Mouse (Mus musculus) spleen, postnatal 36 days (tissue): ENCODE results near the gene Tmem190.
"Not testable (repeated sequence)": the region's sequence is repeated elsewhere in the genome, so short reads cannot be mapped to it uniquely, and the experiment has no call there.

Source experiments
- DNase-seq, 2 experiments: peaks; one replicate each; pipeline ENCODE4 v3.0.0; 2022; ENCODE audit warnings: low spot score in 2 of 2, mixed read lengths in 1 of 2

The Tmem190 gene

GRCm38 (mm10) chr7:4776131-4776530, 6.6 kb upstream of the Tmem190 start:
- no peak for DNase-seq

DNA sequence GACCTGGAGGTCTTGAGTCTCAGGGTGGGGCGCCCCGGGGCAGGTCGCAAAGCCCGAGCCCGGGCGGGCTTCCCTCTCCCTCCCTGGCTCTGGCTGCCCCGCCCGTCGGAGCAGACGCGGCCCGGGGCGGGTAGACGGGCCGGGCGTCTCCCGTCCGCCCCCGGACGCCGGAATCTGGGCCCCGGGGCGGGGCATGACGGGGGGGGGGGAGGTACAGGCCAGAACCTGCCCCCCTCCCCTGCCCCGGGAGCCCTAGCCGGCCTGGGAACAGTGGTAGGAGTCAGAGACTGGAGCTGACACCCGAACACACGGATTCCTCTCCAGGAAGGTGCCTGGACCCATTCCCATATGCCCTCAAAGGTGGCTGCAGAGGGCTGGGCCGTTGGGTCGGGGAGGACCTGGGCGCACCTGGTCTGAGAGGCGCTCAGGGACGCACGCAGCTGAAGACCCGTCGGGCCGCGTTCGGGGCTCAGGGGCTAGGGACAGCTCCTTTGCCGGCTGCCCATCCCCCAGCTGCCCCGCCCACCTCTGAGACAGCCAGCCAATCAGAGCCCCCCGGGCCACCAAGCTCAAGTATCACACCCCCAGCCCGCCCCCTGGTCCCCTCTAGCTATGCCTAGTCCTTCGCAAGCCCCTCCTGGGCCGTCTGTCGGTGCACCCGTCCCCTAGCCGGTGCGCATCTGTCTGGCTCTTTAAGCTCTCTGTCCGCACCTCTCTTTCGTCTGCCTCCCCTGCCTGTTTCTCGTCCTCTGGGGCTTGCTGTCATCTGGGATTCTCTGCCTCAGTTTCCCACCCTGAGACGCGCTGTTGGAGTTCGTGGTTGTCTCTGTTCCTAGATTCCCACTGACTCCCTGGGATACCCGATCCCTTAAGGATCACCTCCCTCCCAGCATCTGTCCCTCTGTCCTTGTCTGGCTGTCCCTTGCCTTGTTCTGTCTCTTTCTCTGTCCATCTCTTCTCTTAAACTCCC, 5.6 kb upstream of the Tmem190 start:
- no peak for DNase-seq

GRCm38 (mm10) chr7:4777851-4778637, 4.7 kb upstream of the Tmem190 start:
- DNase-seq: no peak

- no peak for DNase-seq
These were observed 2.8 kb upstream of the Tmem190 start for GRCm38 (mm10) chr7:4779921-4780320.

DNA sequence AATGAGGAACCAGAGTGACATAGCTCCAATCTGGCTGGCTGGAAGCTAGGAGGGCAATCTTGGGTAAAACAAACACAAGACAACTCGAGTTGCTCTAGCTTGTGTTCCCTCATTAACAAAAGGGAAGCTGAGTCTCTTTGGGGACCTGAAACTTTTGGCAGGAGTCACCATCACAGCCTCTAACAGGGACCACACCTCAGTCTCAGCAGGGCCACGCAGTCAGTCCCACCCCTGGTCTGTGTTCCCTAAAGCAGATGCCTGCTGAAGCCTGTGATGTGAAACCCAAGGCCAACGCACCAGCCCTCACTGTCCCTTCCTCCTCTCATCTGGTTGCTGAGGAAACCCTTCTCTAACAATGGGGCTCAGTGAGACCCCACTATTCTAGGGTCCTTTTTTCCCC, 607 bp upstream of the Tmem190 start:
- no peak for DNase-seq

DNA sequence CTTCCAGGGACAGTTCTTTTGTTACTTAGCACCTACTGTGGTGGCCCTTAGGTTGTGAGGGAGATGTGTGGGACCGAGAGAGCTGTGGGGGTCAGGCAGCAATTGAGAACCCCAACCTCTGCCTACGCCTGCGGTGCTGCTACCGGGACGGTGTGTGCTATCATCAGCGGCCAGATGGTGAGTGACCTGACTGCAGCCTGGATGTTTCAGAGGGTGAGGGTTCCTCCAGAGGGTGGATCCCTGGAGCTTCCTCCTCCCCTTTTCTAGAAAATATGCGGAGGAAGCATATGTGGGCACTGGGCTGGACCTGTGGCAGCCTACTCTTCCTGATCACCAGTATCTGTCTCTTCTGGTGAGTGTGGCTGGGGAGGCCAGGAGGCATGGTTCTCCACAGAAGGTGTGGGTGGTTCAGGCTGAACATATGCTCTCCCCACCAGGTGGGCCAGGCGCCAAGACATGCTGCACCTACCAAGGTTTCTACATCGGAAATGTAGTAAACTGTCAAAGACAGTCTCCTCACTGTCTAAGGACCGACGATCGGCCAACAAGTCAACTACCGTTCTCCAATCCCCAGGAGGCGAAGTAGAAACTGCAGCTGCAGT, 1.0 kb downstream of the Tmem190 start:
- no peak for DNase-seq

- peak; percentile 31 to 49 for DNase-seq
These were observed 6.0 kb downstream of the Tmem190 start for GRCm38 (mm10) chr7:4788499-4789435.

- DNase-seq: peak; percentile 18 to 25
These were observed 6.7 kb downstream of the Tmem190 start, which contains the start of gene Tmem238 for GRCm38 (mm10) chr7:4789436-4789935. Gene Tmem238 (minus strand): TSS chr7:4789656.

- peak; percentile 95 to 97 for DNase-seq
These were observed 9.8 kb downstream of the Tmem190 start, which contains the start of gene Rpl28 for GRCm38 (mm10) chr7:4792278-4793212. Gene Rpl28 (plus strand): TSS chr7:4792874.

DNA sequence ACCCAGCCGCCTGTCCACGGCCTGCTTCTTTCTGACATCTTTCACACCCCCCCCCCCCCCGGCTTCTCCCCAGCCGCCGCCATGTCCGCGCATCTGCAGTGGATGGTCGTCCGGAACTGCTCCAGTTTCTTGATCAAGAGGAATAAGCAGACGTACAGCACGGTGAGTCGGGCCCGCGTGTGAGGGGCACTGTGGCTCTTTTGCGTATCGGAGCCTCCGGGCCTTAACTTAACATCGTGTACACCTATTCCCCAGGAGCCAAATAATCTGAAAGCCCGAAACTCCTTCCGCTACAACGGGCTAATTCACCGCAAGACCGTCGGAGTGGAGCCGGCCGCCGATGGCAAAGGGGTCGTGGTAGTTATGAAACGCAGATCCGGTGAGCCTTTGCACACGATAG, 10.5 kb downstream of the Tmem190 start:
- not testable (repeated sequence) for DNase-seq

DNA sequence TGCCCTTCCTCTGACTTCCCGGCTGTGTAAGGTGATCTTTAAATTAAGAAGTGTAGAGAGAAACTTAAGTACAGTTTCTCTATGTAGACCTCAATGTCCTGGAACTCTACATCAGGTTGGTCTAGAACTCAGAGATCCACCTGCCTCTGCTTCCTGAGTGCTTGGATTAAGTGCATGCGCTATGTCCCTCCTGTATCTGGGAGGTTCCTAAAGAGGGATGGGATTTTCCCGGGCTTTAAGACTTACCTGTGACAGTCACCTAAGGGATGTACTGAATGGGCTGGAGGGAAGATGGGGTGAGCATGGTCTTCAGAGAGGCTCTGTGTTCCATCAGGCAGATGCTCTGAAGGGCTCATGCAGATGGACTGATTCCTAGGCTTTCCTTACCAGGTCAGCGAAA, 10.9 kb downstream of the Tmem190 start:
- DNase-seq: no peak

GRCm38 (mm10) chr7:4794631-4795168, 12.0 kb downstream of the Tmem190 start:
- no peak for DNase-seq

GRCm38 (mm10) chr7:4795767-4796433, 13.2 kb downstream of the Tmem190 start:
- peak; percentile 28 to 38 for DNase-seq

- DNase-seq: no peak
These were observed 19.5 kb downstream of the Tmem190 start for GRCm38 (mm10) chr7:4802247-4802646.

GRCm38 (mm10) chr7:4806716-4807115, 24.0 kb downstream of the Tmem190 start:
- peak; percentile 42 to 65 for DNase-seq

DNA sequence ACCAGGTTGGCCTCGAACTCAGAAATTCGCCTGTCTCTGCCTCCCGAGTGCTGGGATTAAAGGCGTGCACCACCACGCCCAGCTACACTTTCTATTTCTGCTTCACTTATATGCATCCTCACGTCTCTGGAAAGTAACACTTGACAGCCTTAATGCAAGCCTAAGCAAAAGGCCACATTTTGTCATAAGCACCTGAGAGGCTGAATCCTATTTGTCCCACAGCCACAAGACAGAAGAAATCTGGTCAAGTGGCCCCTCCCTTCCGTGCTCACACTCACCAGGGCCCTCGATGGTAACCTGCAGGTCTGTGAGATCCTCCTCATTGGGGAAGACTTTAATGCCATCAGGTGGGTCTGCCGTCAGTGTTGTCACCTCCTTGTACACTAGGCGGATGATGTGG, 28.4 kb downstream of the Tmem190 start:
- DNase-seq: not testable (repeated sequence)

DNA sequence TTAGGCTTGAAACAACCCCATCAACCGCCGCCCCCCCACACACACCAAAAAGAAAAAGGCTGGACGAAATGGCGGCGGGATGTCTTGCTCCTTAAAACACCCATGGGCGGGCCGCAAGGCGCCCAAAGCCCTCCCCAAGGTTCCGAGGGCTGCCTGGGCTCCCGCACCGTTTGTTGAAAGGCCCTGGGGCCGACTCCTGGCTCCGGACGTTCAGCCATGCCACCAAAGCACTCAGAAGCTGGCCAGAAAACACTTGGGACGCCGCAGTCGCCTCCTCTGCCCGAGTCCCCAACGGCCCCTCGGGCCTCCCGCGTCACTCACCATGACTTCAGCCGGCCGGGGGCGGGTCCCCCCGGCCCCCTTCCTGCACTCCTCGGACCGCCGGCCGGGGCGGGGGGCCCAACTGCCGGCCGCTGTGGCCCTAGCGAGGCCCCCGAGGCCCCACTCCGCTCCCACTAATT, 29.1 kb downstream of the Tmem190 start:
- DNase-seq: peak in 1 of 2 experiments; percentile 49

DNA sequence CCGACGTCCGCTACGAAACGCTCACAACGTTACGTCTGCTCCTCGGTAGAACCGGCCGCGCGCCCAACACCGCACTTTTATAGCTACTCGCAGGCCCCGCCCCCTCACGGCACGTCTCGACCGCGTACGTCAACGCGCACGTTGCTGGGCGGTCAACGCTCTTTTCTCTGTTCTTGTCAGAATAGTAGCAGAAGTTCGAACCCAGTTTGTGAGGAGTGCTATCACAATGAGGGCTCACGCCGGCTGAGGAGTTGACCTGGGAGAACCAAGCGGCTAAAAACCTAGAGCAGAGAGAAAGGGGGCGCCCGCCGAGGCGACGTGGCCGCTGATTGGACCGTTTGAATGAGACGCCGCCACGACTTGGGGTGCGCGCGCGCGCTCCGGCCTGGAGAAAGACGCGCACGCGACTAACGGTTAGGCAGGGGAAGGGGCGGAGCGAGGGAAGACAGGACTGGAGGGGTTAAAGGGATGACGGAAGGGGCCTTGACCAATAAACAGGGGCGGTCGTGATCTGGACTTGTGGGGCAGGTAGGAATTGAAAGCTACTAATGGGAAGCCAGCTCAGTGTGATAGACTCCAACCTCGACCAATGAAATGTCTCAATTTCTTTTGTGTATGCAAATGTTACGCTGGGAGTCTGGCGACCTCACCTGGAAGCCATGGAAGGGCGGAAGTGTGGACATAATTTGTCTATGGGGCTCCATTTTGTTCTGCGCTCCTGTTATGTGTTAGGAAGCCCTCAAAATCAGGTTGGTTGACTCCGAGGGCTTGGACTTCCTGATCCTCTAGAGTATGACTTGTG, 29.8 kb downstream of the Tmem190 start, which contains the start of gene Ube2s:
Gene Ube2s, minus strand, starts transcription at position 288 of the 802 bp plus-strand sequence.
- peak; percentile 99 to 100 for DNase-seq
